26 mouse cellular contexts compared by ENCODE assay signal in genomic region chr8:26768474-26769229, GRCm38 (mm10).
DNase-seq lines count a peak whose midpoint lies in the region; ATAC-seq and TF ChIP-seq lines count a peak whose summit lies in the region.
"Had no signal": no experiment of that assay in that cellular context is flagged by ENCODE, and none has a peak within 500 bp of the region (broad histone marks: within the 10 kb centered on the region; RNA-seq: fewer than 3 reads in every experiment).

No protein-coding gene starts in this region.

- TF ChIP-seq CTCF in cerebellum, adult 2 months (IDR thresholded peaks at IDR 0.05; ENCODE audit: borderline replicate concordance, insufficient read depth, low read depth, low read length) = no peak

- no peak for DNase-seq in frontal cortex, postnatal 36 days (ENCODE audit: low spot score in 2 of 2)
- DNase-seq in cerebellum, adult 11 months = peak; percentile 63
- DNase-seq in cerebellum, adult 2 months = peak; percentile 71 to 89
- peak; percentile 77 to 84 for DNase-seq in cerebellum, postnatal 14 days
- no peak for DNase-seq in ovary, postnatal 10 days (ENCODE audit: low spot score)
- no peak for DNase-seq in spleen, postnatal 36 days (ENCODE audit: low spot score in 2 of 2)
- DNase-seq: forebrain, postnatal 0 days; gastrocnemius, postnatal 14 days; heart, postnatal 4 days; kidney, adult 11 months; kidney, postnatal 14 days; layer of hippocampus, adult 9-11 months; lung, embryonic 14.5 days; lung, postnatal 14 days had no signal

- TF ChIP-seq POLR2A in cerebellum, adult 2 months (IDR thresholded peaks at IDR 0.05; ENCODE audit: borderline replicate concordance, insufficient read depth, low read length) = no peak

- no peak overlapping the region for H3K4me2 ChIP-seq in intestine, embryonic 16.5 days (ENCODE audit: low read depth, low read length)
- H3K4me2 ChIP-seq: embryonic facial prominence, embryonic 15.5 days; forebrain, embryonic 12.5 days; heart, embryonic 12.5 days; hindbrain, embryonic 13.5 days; limb, embryonic 15.5 days; lung, embryonic 14.5 days; midbrain, embryonic 12.5 days had no signal

- H3K36me3 ChIP-seq in intestine, embryonic 16.5 days (ENCODE audit: control insufficient read depth, insufficient read depth, low read length) = no peaks in the 10 kb centered on the region
- H3K36me3 ChIP-seq: embryonic facial prominence, embryonic 10.5 days; embryonic facial prominence, embryonic 15.5 days; forebrain, embryonic 12.5 days; heart, embryonic 12.5 days; hindbrain, embryonic 13.5 days; limb, embryonic 10.5 days; limb, embryonic 15.5 days; midbrain, embryonic 12.5 days had no signal

- no peak overlapping the region for H3K9ac ChIP-seq in intestine, embryonic 16.5 days (ENCODE audit: low read depth, low read length)
- H3K9ac ChIP-seq: embryonic facial prominence, embryonic 15.5 days; forebrain, embryonic 12.5 days; forebrain, postnatal 0 days; heart, embryonic 12.5 days; hindbrain, embryonic 13.5 days; limb, embryonic 15.5 days; liver, embryonic 14.5 days; lung, embryonic 14.5 days; midbrain, embryonic 12.5 days had no signal

- WGBS in cerebellum, adult 2 months = 34% methylated on average over 10 of the region's 10 CpGs
- WGBS in intestine, embryonic 16.5 days = 89% methylated on average over 10 of the region's 10 CpGs

- peaks cover 33% of the 10 kb centered on the region for H3K4me1 ChIP-seq in cerebellum, adult 2 months (ENCODE audit: control insufficient read depth, insufficient read depth, low read length)
- peaks cover 5% of the 10 kb centered on the region; the same call in 1 of the 2 replicates for H3K4me1 ChIP-seq in intestine, embryonic 16.5 days (ENCODE audit: control insufficient read depth, insufficient read depth, low read length)
- H3K4me1 ChIP-seq: embryonic facial prominence, embryonic 15.5 days had no signal

- H3K4me3 ChIP-seq in cerebellum, adult 2 months (replicated peaks; ENCODE audit: insufficient read depth, low read depth, low read length) = no peak overlapping the region
- no peak overlapping the region for H3K4me3 ChIP-seq in intestine, embryonic 16.5 days (ENCODE audit: low read length)
- H3K4me3 ChIP-seq: embryonic facial prominence, embryonic 10.5 days; embryonic facial prominence, embryonic 15.5 days; forebrain, embryonic 12.5 days; heart, embryonic 12.5 days; hindbrain, embryonic 13.5 days; limb, embryonic 10.5 days; limb, embryonic 15.5 days; midbrain, embryonic 12.5 days had no signal

- H3K27me3 ChIP-seq in cerebellum, adult 2 months (ENCODE audit: control insufficient read depth, insufficient read depth, low read length) = no peaks in the 10 kb centered on the region
- H3K27me3 ChIP-seq in intestine, embryonic 16.5 days (replicated peaks; ENCODE audit: control insufficient read depth, insufficient read depth, low read length) = no peaks in the 10 kb centered on the region
- H3K27me3 ChIP-seq: embryonic facial prominence, embryonic 15.5 days; forebrain, embryonic 12.5 days; midbrain, embryonic 12.5 days had no signal

- ATAC-seq in frontal cortex, adult (ENCODE audit: low TSS enrichment) = peak; percentile 69
- no peak for ATAC-seq in intestine, embryonic 16.5 days
- ATAC-seq: CD4-positive, CD25-positive, alpha-beta regulatory T cell, adult 4 months; forebrain, postnatal 0 days had no signal

- H3K9me3 ChIP-seq in intestine, embryonic 16.5 days (ENCODE audit: control insufficient read depth, low read length) = no peaks in the 10 kb centered on the region
- H3K9me3 ChIP-seq: embryonic facial prominence, embryonic 10.5 days; embryonic facial prominence, embryonic 15.5 days; forebrain, embryonic 12.5 days; heart, embryonic 12.5 days; hindbrain, embryonic 13.5 days; limb, embryonic 10.5 days; limb, embryonic 15.5 days; midbrain, embryonic 12.5 days had no signal

- H3K27ac ChIP-seq in cerebellum, adult 2 months (ENCODE audit: insufficient read depth, low read length) = no peak overlapping the region
- no peak overlapping the region for H3K27ac ChIP-seq in intestine, embryonic 16.5 days (ENCODE audit: low read length)
- H3K27ac ChIP-seq: embryonic facial prominence, embryonic 10.5 days; embryonic facial prominence, embryonic 15.5 days; forebrain, embryonic 12.5 days; hindbrain, embryonic 13.5 days; limb, embryonic 10.5 days; limb, embryonic 15.5 days; liver, embryonic 14.5 days; midbrain, embryonic 12.5 days had no signal

Comparison
In these comparisons a context has a peak if more than half of its experiments do, and no peak if none do; other contexts are left out.
1. DNase-seq: peak in cerebellum, adult 11 months (single experiment), cerebellum, adult 2 months (2 of 2) and cerebellum, postnatal 14 days (2 of 2); none in frontal cortex, postnatal 36 days (0 of 2), ovary, postnatal 10 days (single experiment) and spleen, postnatal 36 days (0 of 2).